17 mouse cellular contexts compared by ENCODE assay signal in genomic region chr9:95614861-95615615, GRCm38 (mm10). TPM values are rescaled to one million over a fixed set of nuclear protein-coding genes. Genes with fewer than 3 reads are reported as not detected.
DNase-seq lines count a peak whose midpoint lies in the region; ATAC-seq lines count a peak whose summit lies in the region.
"Had no signal": no experiment of that assay in that cellular context is flagged by ENCODE, and none has a peak within 500 bp of the region (broad histone marks: within the 10 kb centered on the region; RNA-seq: fewer than 3 reads in every experiment).

No protein-coding gene starts in this region.

- no peak overlapping the region for H3K4me2 ChIP-seq in kidney, embryonic 15.5 days
- H3K4me2 ChIP-seq: forebrain, embryonic 12.5 days; hindbrain, embryonic 15.5 days; lung, embryonic 15.5 days; midbrain, embryonic 15.5 days; neural tube, embryonic 13.5 days had no signal

- no peak overlapping the region for H3K27ac ChIP-seq in kidney, embryonic 15.5 days
- H3K27ac ChIP-seq in brown adipose tissue, adult 24 weeks (replicated peaks; ENCODE audit: low read depth, low read length), result peak overlapping the region; percentile 54
- no peak overlapping the region for H3K27ac ChIP-seq in limb, embryonic 10.5 days
- H3K27ac ChIP-seq: embryonic facial prominence, embryonic 10.5 days; forebrain, embryonic 12.5 days; hindbrain, embryonic 15.5 days; lung, embryonic 15.5 days; midbrain, embryonic 15.5 days; neural tube, embryonic 13.5 days had no signal

- no peak overlapping the region for H3K9ac ChIP-seq in kidney, embryonic 15.5 days
- H3K9ac ChIP-seq: forebrain, embryonic 12.5 days; hindbrain, embryonic 15.5 days; lung, embryonic 15.5 days; midbrain, embryonic 15.5 days; neural tube, embryonic 13.5 days had no signal

- H3K27me3 ChIP-seq in kidney, embryonic 15.5 days, result no peaks in the 10 kb centered on the region
- no peaks in the 10 kb centered on the region for H3K27me3 ChIP-seq in limb, embryonic 10.5 days (ENCODE audit: low read depth, poor library complexity, severe bottlenecking)
- H3K27me3 ChIP-seq: forebrain, embryonic 12.5 days; hindbrain, embryonic 15.5 days; lung, embryonic 15.5 days; midbrain, embryonic 15.5 days; neural tube, embryonic 13.5 days had no signal

- peak; percentile 78 for DNase-seq in kidney, adult 11 months
- DNase-seq in heart, postnatal 4 days, result peak; percentile 17
- DNase-seq in lung, postnatal 10 days, result peak; percentile 81
- no peak for DNase-seq in adrenal gland, adult (ENCODE audit: inconsistent age in 2 of 2, low spot score in 1 of 2)
- no peak for DNase-seq in limb, embryonic 10.5 days (ENCODE audit: low spot score)
- DNase-seq in layer of hippocampus, adult 18-20 months (ENCODE audit: low spot score in 2 of 2), result no peak
- DNase-seq: cerebellum, adult 18-20 months; thymus, postnatal 25 days had no signal

- no peaks in the 10 kb centered on the region for H3K4me1 ChIP-seq in kidney, embryonic 15.5 days
- no peaks in the 10 kb centered on the region for H3K4me1 ChIP-seq in brown adipose tissue, adult 24 weeks (ENCODE audit: control insufficient read depth, insufficient read depth, insufficient read length, low read length)
- 0 out of 2 replicates have a peak, but pooled peaks cover 3% of the 10 kb centered on the region for H3K4me1 ChIP-seq in limb, embryonic 10.5 days
- H3K4me1 ChIP-seq: lung, embryonic 15.5 days had no signal

- no peak overlapping the region for H3K4me3 ChIP-seq in kidney, embryonic 15.5 days (replicated peaks)
- H3K4me3 ChIP-seq in brown adipose tissue, adult 24 weeks (ENCODE audit: insufficient read depth, low read depth, low read length), result peak overlapping the region; percentile 5; the same call in 1 of the 2 replicates
- H3K4me3 ChIP-seq in limb, embryonic 10.5 days, result no peak overlapping the region
- H3K4me3 ChIP-seq: embryonic facial prominence, embryonic 10.5 days; forebrain, embryonic 12.5 days; hindbrain, embryonic 15.5 days; lung, embryonic 15.5 days; midbrain, embryonic 15.5 days; neural tube, embryonic 13.5 days had no signal

- H3K9me3 ChIP-seq in kidney, embryonic 15.5 days (replicated peaks), result no peaks in the 10 kb centered on the region
- no peaks in the 10 kb centered on the region for H3K9me3 ChIP-seq in limb, embryonic 10.5 days (replicated peaks)
- H3K9me3 ChIP-seq: embryonic facial prominence, embryonic 10.5 days; forebrain, embryonic 12.5 days; hindbrain, embryonic 15.5 days; lung, embryonic 15.5 days; midbrain, embryonic 15.5 days; neural tube, embryonic 13.5 days had no signal

- H3K36me3 ChIP-seq in kidney, embryonic 15.5 days, result no peaks in the 10 kb centered on the region
- H3K36me3 ChIP-seq in limb, embryonic 10.5 days, result no peaks in the 10 kb centered on the region
- H3K36me3 ChIP-seq: embryonic facial prominence, embryonic 10.5 days; forebrain, embryonic 12.5 days; hindbrain, embryonic 15.5 days; lung, embryonic 15.5 days; midbrain, embryonic 15.5 days; neural tube, embryonic 13.5 days had no signal

- 54% methylated on average over 14 of the region's 14 CpGs for WGBS in kidney, embryonic 15.5 days
- WGBS in limb, embryonic 10.5 days, result 76% methylated on average over 14 of the region's 14 CpGs

- no peak for ATAC-seq in kidney, embryonic 15.5 days (replicated peaks; ENCODE audit: low FRiP score)
- ATAC-seq: CD4-positive, CD25-positive, alpha-beta regulatory T cell, adult 4 months; midbrain, embryonic 15.5 days had no signal

RNA-seq across cellular contexts. Expression of gene Pcolce2, which starts 22.4 kb away (rescaled TPM):
- 1.2 and 3.1 TPM in 2 replicates for polyA plus RNA-seq in kidney, embryonic 15.5 days (2015; fragmentation: Nextera tagmentation; extraction: Ambion mirVana)
- polyA plus RNA-seq in brown adipose tissue, adult 24 weeks (2012; ENCODE audit: insufficient read depth, insufficient read length, missing spikeins), result 4.9 and 12.2 TPM in 2 replicates
- total RNA-seq in heart, postnatal 4 days (2021), result 10 to 100 TPM; 10.8 to 13.6 TPM
- polyA plus RNA-seq in limb, embryonic 10.5 days (2016; fragmentation: Nextera tagmentation; extraction: Ambion mirVana), result 7.0 and 7.1 TPM in 2 replicates
- total RNA-seq in layer of hippocampus, adult 18-20 months (2021), result 1 to 10 TPM; 4.1 to 4.6 TPM

RNA-seq across cellular contexts. Expression of gene Paqr9, which starts 55.6 kb away (rescaled TPM):
- polyA plus RNA-seq in kidney, embryonic 15.5 days (2015; fragmentation: Nextera tagmentation; extraction: Ambion mirVana), result 0.95 and 1.1 TPM in 2 replicates
- polyA plus RNA-seq in brown adipose tissue, adult 24 weeks (2012; ENCODE audit: insufficient read depth, insufficient read length, missing spikeins), result 26.8 and 39.3 TPM in 2 replicates
- total RNA-seq in heart, postnatal 4 days (2021), result 10 to 100 TPM; 35.1 to 37.6 TPM
- polyA plus RNA-seq in limb, embryonic 10.5 days (2016; fragmentation: Nextera tagmentation; extraction: Ambion mirVana), result 0.09 and 0.10 TPM in 2 replicates
- total RNA-seq in layer of hippocampus, adult 18-20 months (2021), result 10 to 100 TPM; 40.4 to 41.6 TPM

Comparison
In these comparisons a context has a peak if more than half of its experiments do, and no peak if none do; other contexts are left out.
1. DNase-seq: peak in kidney, adult 11 months (single experiment), heart, postnatal 4 days (single experiment) and lung, postnatal 10 days (single experiment); none in adrenal gland, adult (0 of 2), limb, embryonic 10.5 days (single experiment) and layer of hippocampus, adult 18-20 months (0 of 2).
2. RNA of gene Paqr9, which starts 55.6 kb away (polyA plus RNA-seq): 26.8 to 39.3 TPM in brown adipose tissue, adult 24 weeks; 0.95 to 1.1 TPM in kidney, embryonic 15.5 days and 0.09 to 0.10 TPM in limb, embryonic 10.5 days; every median in the first group is over 10 times any median in the second.